Mouse (Mus musculus) midbrain, embryonic 16.5 days (tissue): ENCODE results near the gene Kcnj8. TPM values are rescaled to one million over a fixed set of nuclear protein-coding genes. Genes with fewer than 3 reads are reported as not detected.

Source experiments
- ATAC-seq: fragments of 200-750 bp; cut with Nextera tagmentation; 2 replicates; pipeline ENCODE4 v1.8.0; 2017; ENCODE audit warnings: moderate TSS enrichment
- H3K27ac ChIP-seq: fragments of 300-500 bp; sonication (generic); 2 replicates; pipeline ENCODE4 v1.5.1; 2014; ENCODE audit warnings: mild to moderate bottlenecking, low read length, mixed read lengths
- H3K27me3 ChIP-seq: fragments of 300-500 bp; sonication (generic); 2 replicates; pipeline ENCODE4 v1.6.1; 2014; ENCODE audit warnings: low read depth, low read length, mixed read lengths; ENCODE audit not compliant: control insufficient read depth, insufficient read depth
- H3K36me3 ChIP-seq: fragments of 300-500 bp; sonication (generic); 2 replicates; pipeline ENCODE4 v1.6.1; 2014; ENCODE audit warnings: mild to moderate bottlenecking, low read length, moderate library complexity, mixed read lengths; ENCODE audit not compliant: control insufficient read depth, insufficient read depth
- H3K4me1 ChIP-seq: fragments of 300-500 bp; sonication (generic); 2 replicates; pipeline ENCODE4 v1.6.1; 2014; ENCODE audit warnings: mild to moderate bottlenecking, low read length, mixed read lengths; ENCODE audit not compliant: control insufficient read depth, insufficient read depth
- H3K4me2 ChIP-seq: fragments of 300-500 bp; sonication (generic); 2 replicates; pipeline ENCODE4 v1.6.1; 2014; ENCODE audit warnings: mild to moderate bottlenecking, low read length, mixed read lengths
- H3K4me3 ChIP-seq: fragments of 300-500 bp; sonication (generic); 2 replicates; pipeline ENCODE4 v1.5.1; 2014; ENCODE audit warnings: low read depth, mild to moderate bottlenecking, low read length, moderate library complexity, mixed read lengths
- H3K9ac ChIP-seq: fragments of 300-500 bp; sonication (generic); 2 replicates; pipeline ENCODE4 v1.6.1; 2014; ENCODE audit warnings: low read depth, low read length, mixed read lengths
- H3K9me3 ChIP-seq: fragments of 300-500 bp; sonication (generic); replicated peaks from 2 replicates; pipeline ENCODE4 v1.6.1; 2014; ENCODE audit warnings: mild to moderate bottlenecking, low read length, mixed read lengths; ENCODE audit not compliant: control insufficient read depth, poor library complexity, severe bottlenecking
- WGBS: fragments of 180-500 bp; shearing (Covaris S2); extraction: QIAGEN DNeasy Blood & Tissue Kit; methylation state at CpG from one replicate; pipeline ENCODE4 v1.1.7; 2014; 5-methylcytosine and 5-hydroxymethylcytosine counted together
- polyA plus RNA-seq: library from polyadenylated mRNA; unstranded; fragments of >200 nt; fragmentation: Nextera tagmentation; extraction: Ambion mirVana; gene quantifications from 2 replicates; pipeline ENCODE4 v1.2.1, GENCODE M21; 2015

The Kcnj8 gene
- polyA plus RNA-seq, 1 experiment from 2014 or later = 14.7 TPM

GRCm38 (mm10) chr6:142558076-142558475, 13.3 kb downstream of the Kcnj8 start:
- no peak overlapping the region for H3K9ac ChIP-seq
- H3K9me3 ChIP-seq = no peaks in the 10 kb centered on the region
- H3K4me3 ChIP-seq = no peak overlapping the region
- no peak overlapping the region for H3K27ac ChIP-seq
- no peak for ATAC-seq
- WGBS = 82% methylated on average over 10 of the region's 10 CpGs
- H3K27me3 ChIP-seq = no peaks in the 10 kb centered on the region
- no peaks in the 10 kb centered on the region for H3K36me3 ChIP-seq
- no peak overlapping the region for H3K4me2 ChIP-seq
- no peaks in the 10 kb centered on the region for H3K4me1 ChIP-seq

- no peak overlapping the region for H3K4me3 ChIP-seq
- no peak overlapping the region for H3K27ac ChIP-seq
- no peaks in the 10 kb centered on the region for H3K4me1 ChIP-seq
- no peaks in the 10 kb centered on the region for H3K36me3 ChIP-seq
- ATAC-seq = no peak
- H3K27me3 ChIP-seq = no peaks in the 10 kb centered on the region
- H3K9me3 ChIP-seq = no peaks in the 10 kb centered on the region
- H3K4me2 ChIP-seq = no peak overlapping the region
- 63% methylated on average over 1 of the region's 1 CpGs for WGBS
- H3K9ac ChIP-seq = no peak overlapping the region
Measured at GRCm38 (mm10) chr6:142555988-142556387, 15.4 kb downstream of the Kcnj8 start.

- H3K9ac ChIP-seq = no peak overlapping the region
- no peaks in the 10 kb centered on the region for H3K4me1 ChIP-seq
- no peaks in the 10 kb centered on the region for H3K27me3 ChIP-seq
- H3K27ac ChIP-seq = no peak overlapping the region
- no peak for ATAC-seq
- no peaks in the 10 kb centered on the region for H3K9me3 ChIP-seq
- WGBS = 82% methylated on average over 4 of the region's 4 CpGs
- no peak overlapping the region for H3K4me2 ChIP-seq
- no peaks in the 10 kb centered on the region for H3K36me3 ChIP-seq
- no peak overlapping the region for H3K4me3 ChIP-seq
Measured at GRCm38 (mm10) chr6:142551482-142551881, 19.9 kb downstream of the Kcnj8 start.

GRCm38 (mm10) chr6:142550871-142551270, 20.5 kb downstream of the Kcnj8 start:
- Histone ChIP-seq H3K27me3 (no peaks in the 10 kb centered on the region), H3K4me2 (no peak overlapping the region), H3K27ac (no peak overlapping the region), H3K4me1 (no peaks in the 10 kb centered on the region), H3K4me3 (no peak overlapping the region), H3K9ac (no peak overlapping the region), H3K9me3 (no peaks in the 10 kb centered on the region), H3K36me3 (no peaks in the 10 kb centered on the region)
- ATAC-seq = no peak
- 75% methylated on average over 4 of the region's 4 CpGs for WGBS

GRCm38 (mm10) chr6:142548377-142548776, 23.0 kb downstream of the Kcnj8 start:
- Histone ChIP-seq H3K36me3 (no peaks in the 10 kb centered on the region), H3K9ac (no peak overlapping the region), H3K9me3 (no peaks in the 10 kb centered on the region), H3K27me3 (no peaks in the 10 kb centered on the region), H3K4me1 (no peaks in the 10 kb centered on the region), H3K27ac (no peak overlapping the region), H3K4me2 (no peak overlapping the region), H3K4me3 (no peak overlapping the region)
- ATAC-seq = no peak
- 87% methylated on average over 2 of the region's 2 CpGs for WGBS

- WGBS = 57% methylated on average over 14 of the region's 14 CpGs
- H3K36me3 ChIP-seq = no peaks in the 10 kb centered on the region
Measured at GRCm38 (mm10) chr6:142545132-142545531, 26.3 kb downstream of the Kcnj8 start.

GRCm38 (mm10) chr6:142543648-142544047, 27.8 kb downstream of the Kcnj8 start:
- no peak overlapping the region for H3K4me2 ChIP-seq
- no peak overlapping the region for H3K4me3 ChIP-seq
- H3K27me3 ChIP-seq = no peaks in the 10 kb centered on the region
- H3K9me3 ChIP-seq = no peaks in the 10 kb centered on the region
- no peaks in the 10 kb centered on the region for H3K36me3 ChIP-seq
- H3K9ac ChIP-seq = no peak overlapping the region
- H3K27ac ChIP-seq = no peak overlapping the region
- H3K4me1 ChIP-seq = no peaks in the 10 kb centered on the region
- no peak for ATAC-seq
- 80% methylated on average over 4 of the region's 4 CpGs for WGBS

More at GRCm38 (mm10) chr6:142545132-142545531, 26.3 kb downstream of the Kcnj8 start:
- Histone ChIP-seq H3K27ac (no peak overlapping the region), H3K9me3 (no peaks in the 10 kb centered on the region), H3K4me3 (no peak overlapping the region), H3K4me2 (peak overlapping the region; percentile 33), H3K9ac (no peak overlapping the region), H3K4me1 (no peaks in the 10 kb centered on the region), H3K27me3 (no peaks in the 10 kb centered on the region)
- no peak for ATAC-seq

GRCm38 (mm10) chr6:142542800-142543175, 28.6 kb downstream of the Kcnj8 start:
- H3K27ac ChIP-seq = no peak overlapping the region
- no peaks in the 10 kb centered on the region for H3K4me1 ChIP-seq
- no peak overlapping the region for H3K4me3 ChIP-seq
- H3K4me2 ChIP-seq = no peak overlapping the region
- ATAC-seq = no peak
- no peaks in the 10 kb centered on the region for H3K9me3 ChIP-seq
- no peak overlapping the region for H3K9ac ChIP-seq
- H3K36me3 ChIP-seq = no peaks in the 10 kb centered on the region
- 89% methylated on average over 6 of the region's 6 CpGs for WGBS
- H3K27me3 ChIP-seq = no peaks in the 10 kb centered on the region

- WGBS = 83% methylated on average over 8 of the region's 8 CpGs
- no peaks in the 10 kb centered on the region for H3K36me3 ChIP-seq
- no peaks in the 10 kb centered on the region for H3K9me3 ChIP-seq
- no peak overlapping the region for H3K4me2 ChIP-seq
- H3K4me3 ChIP-seq = no peak overlapping the region
- ATAC-seq = no peak
- no peaks in the 10 kb centered on the region for H3K4me1 ChIP-seq
- H3K27ac ChIP-seq = no peak overlapping the region
- H3K27me3 ChIP-seq = no peaks in the 10 kb centered on the region
- no peak overlapping the region for H3K9ac ChIP-seq
Measured at GRCm38 (mm10) chr6:142542082-142542799, 29.2 kb downstream of the Kcnj8 start.
